Mouse (Mus musculus): ENCODE measurements around the gene Mixl1.

GRCm38 (mm10) chr1:180698063-180698462 lies 1.2 kb upstream of the Mixl1 start:
- TF ChIP-seq ZC3H11A (IDR thresholded peaks at IDR 0.05; ENCODE audit: borderline replicate concordance, low read depth, low read length) = no peak
- TF ChIP-seq MAFK (IDR thresholded peaks at IDR 0.05; ENCODE audit: insufficient read depth, low read depth, low read length) = no peak
- TF ChIP-seq ZNF384 (IDR thresholded peaks at IDR 0.05; ENCODE audit: low read depth, low read length) = no peak
- no peak for TF ChIP-seq CHD2 (IDR thresholded peaks at IDR 0.05; ENCODE audit: low read depth, low read length)
- TF ChIP-seq HCFC1 (IDR thresholded peaks at IDR 0.05; ENCODE audit: borderline replicate concordance, insufficient read depth, low read length) = no peak

Measured in ES-E14 (cell line).